Mouse (Mus musculus): ENCODE data around the gene Nnmt.

Gene Nnmt

DNA sequence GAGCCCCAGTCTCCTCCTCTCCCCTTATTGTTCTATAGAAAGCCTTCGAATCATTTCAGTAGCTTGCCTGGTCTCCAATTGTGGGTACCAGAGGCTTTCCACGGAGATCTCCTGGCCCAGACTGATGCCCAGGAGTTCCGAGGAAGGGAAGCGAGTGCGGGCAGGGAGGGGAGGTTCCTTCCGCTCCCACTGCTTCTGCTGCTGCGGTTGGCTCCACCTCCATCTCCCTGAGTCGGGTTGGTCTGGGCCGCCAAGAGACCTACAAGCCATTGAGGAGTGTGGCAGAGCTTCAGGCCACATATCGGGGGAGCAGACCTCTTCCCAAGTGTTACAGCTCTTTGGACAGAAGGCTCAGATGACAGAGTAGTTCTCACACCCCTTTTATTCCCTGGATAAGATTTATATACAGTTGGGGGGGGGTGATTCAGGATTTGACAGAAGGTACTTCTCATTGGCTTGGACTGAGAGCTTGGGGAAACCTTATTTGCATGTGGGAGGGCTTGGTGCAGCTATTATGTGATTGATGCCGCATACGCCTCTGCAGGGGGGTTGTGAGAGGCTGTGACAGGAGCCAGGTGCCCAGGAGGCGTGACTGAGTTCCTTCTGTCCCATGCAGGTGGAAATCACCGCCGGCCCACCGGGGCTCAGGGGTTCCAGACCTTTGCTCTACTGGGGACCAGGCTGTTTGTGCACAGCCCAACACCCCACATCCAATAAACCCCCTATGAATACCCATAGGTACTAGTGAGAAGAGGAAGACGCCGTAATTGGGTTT, 30.8 kb upstream of the Nnmt start:
- no peak for DNase-seq (ENCODE audit: low spot score in 2 of 2)

GRCm38 (mm10) chr9:48633147-48633546, 28.2 kb upstream of the Nnmt start:
- no peak for DNase-seq (ENCODE audit: low spot score in 2 of 2)

DNA sequence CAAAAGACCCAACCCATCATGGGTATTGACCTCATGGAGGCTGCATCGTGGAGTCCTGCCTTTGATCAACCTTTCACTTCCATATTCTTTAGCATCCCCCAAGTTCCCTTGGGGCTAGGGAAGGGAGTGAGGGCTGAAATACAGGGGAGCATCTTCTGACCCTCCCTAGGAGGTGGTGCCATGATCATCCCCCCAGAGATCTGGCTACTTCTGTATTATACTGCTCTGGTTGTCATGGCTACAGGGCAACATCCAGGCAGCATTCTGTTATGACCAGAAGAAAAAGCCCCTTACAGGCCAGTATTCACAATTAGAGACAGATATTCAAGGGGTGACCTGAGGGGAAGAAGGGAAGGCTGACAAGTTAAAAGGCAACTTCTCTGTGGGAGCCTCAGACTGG, 14.3 kb upstream of the Nnmt start:
- DNase-seq (ENCODE audit: low spot score in 2 of 2), result no peak

DNA sequence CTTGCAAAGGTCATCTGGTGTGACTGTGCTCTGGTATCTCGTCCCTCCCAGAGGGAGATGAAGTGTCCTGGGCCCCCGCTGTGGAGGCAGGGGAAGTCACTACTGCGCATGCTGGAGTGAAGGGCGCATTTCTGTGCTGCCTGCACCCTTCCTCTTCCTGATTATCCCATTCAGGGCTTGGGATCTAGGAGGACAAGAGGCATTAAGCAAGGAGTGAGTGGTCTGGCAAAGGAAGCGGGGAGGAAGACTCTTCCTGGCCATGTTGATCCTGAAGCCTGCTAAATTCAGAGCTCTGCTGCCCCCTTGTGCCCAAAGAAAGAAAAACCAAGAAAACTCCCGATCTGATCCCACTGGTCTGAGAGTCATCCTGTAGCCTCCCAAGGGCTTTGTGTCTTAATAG, 13.6 kb upstream of the Nnmt start:
- DNase-seq (ENCODE audit: low spot score in 2 of 2), result peak; percentile 79 to 83

- no peak for DNase-seq (ENCODE audit: low spot score in 2 of 2)
Measured at GRCm38 (mm10) chr9:48618111-48618510, 13.2 kb upstream of the Nnmt start.

DNA sequence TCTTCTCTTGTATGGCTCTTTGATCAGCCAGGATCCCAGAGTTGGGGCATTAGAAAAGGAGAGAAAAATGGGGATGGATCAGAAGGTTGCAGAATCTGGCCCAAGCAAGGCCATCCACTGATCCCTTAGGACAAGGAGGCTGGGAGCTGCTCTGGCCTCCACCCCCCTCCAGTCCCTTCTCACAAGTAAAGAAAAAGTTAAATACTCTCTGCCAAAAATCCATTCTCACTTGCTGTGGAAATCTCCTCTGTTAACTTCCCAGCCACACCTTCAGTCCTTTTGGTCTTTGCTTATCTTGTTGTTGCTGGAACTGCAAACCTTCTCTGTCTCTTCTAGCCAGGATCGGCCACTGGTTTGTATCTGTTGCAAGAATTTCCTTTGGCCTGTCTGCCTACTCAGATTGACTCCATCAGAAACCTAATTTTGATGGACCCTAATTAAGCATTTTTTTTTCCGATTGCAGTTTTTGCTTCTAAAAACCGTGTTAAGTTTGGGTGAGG, 12.6 kb upstream of the Nnmt start:
- no peak for DNase-seq (ENCODE audit: low spot score in 2 of 2)

GRCm38 (mm10) chr9:48613221-48613620, 8.3 kb upstream of the Nnmt start:
- no peak for DNase-seq (ENCODE audit: low spot score in 2 of 2)

- DNase-seq (ENCODE audit: low spot score in 2 of 2), result no peak
Measured at GRCm38 (mm10) chr9:48612542-48612941, 7.6 kb upstream of the Nnmt start.

DNA sequence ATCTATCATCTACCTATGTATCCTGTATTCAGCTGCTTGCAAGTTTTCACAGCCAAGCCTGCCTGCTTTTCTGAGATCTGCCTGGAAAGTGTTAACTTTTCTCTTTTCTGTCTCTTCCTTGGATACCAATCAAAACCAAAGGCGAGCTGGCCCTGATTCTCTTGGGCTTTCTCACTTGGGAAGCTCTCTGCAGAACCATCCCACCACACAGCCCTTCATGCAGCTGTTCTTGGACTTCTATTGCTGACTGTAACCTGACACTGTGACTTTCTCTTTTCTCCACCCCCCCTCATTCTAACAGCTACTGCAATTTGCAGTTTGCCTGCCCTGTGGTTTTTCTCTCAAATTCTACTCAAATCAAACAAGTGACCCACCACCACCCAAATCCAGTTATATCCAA, 6.1 kb upstream of the Nnmt start:
- no peak for DNase-seq (ENCODE audit: low spot score in 2 of 2)

DNA sequence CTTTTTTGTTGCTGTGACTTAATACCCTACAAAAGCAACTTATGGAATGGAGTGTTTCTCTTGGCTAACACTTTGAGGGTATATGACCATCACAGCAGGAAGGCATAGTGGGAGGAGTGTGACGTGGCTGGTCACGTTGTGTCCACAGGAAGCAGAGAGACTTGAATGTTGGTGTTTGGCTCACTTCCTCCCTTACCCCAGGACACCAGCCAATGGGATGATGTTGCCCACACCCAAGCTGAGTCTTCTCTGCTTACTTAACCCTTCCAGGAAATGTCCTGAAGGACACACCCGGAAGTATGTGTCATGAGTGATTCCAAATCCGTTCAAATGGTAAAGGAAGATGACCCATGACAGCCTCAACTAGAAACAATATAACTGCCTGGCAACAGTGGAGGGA, 4.8 kb upstream of the Nnmt start:
- DNase-seq (ENCODE audit: low spot score in 2 of 2), result no peak

DNA sequence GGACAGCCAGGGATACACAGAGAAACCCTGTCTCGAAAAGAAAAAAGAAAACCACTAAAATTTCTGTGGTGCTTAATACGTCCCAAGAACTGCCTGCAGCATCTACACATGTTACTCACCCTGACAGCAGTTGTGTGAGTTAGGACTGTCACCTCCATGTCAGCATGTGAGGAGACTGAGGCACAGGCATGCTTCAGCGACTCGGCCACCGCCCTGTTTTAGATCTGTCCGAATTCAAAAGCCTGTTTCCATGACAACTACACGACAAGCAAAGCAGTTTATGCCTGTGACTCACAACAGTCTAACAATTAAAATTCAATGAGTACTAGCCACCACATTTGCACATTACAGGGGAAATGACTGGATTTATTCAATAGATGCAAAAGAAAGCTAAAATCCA, 2.5 kb upstream of the Nnmt start:
- DNase-seq (ENCODE audit: low spot score in 2 of 2), result no peak

DNA sequence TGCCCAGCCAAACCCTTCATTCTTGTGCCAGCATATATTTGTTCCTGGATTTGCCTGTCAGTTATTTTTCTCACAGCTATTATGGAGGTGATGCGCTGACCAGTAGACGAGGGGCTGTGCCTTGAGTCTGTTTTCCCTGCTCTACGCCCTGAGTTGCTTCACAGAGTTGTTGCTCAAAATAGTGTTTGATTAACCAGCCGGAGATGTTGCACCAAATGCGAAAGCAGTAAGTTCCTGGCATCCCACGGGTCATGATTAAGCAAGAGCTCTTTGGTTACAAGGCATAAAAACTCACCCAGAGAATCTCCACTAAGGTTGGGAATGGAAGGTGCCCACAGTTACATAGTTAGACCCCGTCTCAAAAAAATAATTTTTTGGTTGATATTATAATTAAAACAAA, 1.2 kb upstream of the Nnmt start:
- DNase-seq (ENCODE audit: low spot score in 2 of 2), result no peak

DNA sequence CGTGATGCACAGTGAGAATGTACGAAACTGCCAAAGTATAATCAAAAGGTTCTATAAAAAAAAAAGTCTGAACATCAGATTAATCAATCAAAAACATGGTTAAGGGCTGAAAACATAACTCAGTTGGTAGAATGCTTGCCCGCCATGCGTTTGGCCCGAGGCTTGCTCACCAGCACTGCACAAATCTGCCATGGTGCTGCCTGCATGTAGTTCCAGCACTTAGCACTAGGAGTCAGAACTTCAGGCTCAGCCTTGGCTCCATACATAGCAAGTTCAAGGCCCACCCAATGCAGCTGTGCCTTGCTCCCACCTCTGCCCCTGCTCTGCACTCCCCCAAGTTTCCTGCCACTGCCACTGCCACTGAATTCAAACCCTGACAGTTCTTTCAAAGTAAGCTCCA, 744 bp upstream of the Nnmt start:
- DNase-seq (ENCODE audit: low spot score in 2 of 2), result no peak

- no peak for DNase-seq (ENCODE audit: low spot score in 2 of 2)
Measured at GRCm38 (mm10) chr9:48604226-48604625, 727 bp downstream of the Nnmt start.

DNA sequence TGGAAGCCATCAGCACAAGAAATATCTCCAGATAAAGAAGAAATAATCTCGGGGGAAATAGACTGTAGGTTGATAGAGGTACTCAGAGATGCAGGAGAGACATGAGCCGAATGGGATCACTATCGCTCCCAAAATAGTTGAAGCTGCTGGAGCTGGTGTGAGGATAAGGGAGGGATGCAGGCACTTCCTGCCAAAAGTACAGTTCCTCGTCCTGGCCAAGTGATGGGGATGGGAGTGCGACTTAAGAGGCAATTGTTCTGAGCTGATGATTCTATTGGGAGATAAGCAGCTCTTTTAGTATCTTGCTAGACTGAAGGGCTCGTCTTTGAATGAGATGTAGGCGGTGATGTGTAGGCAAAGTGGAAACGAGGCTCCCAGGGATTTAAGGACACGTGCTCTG, 4.1 kb downstream of the Nnmt start:
- no peak for DNase-seq (ENCODE audit: low spot score in 2 of 2)

DNA sequence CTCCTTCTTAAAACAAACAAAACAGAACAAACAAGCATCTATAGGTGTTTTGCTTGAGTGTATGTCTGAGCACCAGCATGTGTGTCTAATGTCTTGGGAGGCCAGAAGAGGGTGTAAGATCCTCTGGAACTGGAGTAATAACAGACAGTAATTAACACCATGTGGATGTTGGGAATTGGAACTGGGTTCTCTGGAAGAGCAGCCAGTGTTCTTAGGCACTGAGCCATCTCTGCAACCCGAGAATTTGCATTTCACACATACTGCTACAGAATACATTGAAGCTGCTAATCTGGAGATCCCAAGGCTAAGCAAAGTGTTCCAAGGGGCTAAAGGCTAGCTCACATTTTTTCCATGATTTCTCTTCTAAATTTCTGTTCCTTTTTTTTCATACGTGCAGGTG, 4.9 kb downstream of the Nnmt start:
- no peak for DNase-seq (ENCODE audit: low spot score in 2 of 2)

DNA sequence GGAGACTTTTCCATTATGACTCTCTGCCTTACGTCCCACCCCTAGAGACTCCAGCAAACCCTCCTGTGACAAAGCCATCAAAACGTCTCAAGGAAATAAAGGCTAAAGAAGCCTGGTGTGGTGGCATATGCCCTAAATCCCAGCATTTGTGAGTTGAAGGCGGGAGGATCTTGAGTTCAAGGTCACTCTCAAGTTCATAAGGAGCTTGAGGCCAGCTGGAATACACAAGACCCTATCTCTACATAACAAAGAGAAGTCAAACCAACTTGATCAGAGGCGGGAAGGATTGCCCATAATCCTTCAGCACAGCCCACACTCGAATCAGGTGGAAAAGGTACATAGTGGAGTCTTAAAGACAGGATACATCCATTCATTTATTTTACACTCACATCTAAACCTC, 7.5 kb downstream of the Nnmt start:
- no peak for DNase-seq (ENCODE audit: low spot score in 2 of 2)

GRCm38 (mm10) chr9:48596924-48597323, 8.0 kb downstream of the Nnmt start:
- DNase-seq (ENCODE audit: low spot score in 2 of 2), result no peak

- no peak for DNase-seq (ENCODE audit: low spot score in 2 of 2)
Measured at GRCm38 (mm10) chr9:48593915-48594314, 11.0 kb downstream of the Nnmt start.

GRCm38 (mm10) chr9:48590606-48591005, 14.3 kb downstream of the Nnmt start:
- DNase-seq (ENCODE audit: low spot score in 2 of 2), result no peak

DNA sequence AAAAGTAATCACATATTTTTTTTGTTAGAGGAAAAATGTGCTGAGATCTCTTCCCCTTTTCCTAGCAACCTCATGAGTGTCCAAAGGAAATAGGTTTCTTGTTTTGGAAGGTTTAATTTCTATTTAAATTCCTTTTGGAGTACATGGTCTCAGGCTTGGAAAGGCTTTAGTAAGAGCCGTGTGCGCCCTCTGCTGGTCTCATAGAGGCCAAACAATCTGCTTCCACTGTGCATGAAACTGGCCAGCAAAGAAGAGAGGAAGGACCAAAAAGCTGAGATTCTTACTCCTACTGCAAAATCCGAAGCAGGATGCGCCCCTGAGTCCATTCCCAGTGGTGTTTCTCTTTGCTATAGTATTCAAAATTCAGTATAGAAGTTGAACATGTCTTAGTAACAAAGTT, 18.6 kb downstream of the Nnmt start:
- peak; percentile 69 to 80 for DNase-seq (ENCODE audit: low spot score in 2 of 2)

DNA sequence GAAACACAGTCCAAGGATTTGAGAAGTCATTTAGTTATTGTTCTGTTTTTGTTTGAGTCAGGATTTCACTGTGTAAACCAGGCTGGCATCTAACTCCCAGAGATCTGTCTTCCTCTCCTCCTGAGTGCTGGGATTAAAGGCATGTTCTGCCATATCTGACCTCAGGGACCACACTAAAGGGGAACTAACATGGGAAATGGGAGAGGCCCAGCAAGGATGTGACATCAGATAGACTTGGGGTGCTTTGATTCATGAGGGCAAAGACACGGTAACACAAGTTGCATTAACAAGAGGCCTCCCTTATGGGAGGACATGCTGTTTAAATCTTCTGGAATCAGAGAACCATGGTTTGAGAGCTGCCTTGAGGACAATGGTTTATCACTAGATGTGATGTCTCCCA, 24.1 kb downstream of the Nnmt start:
- DNase-seq (ENCODE audit: low spot score in 2 of 2), result no peak

DNA sequence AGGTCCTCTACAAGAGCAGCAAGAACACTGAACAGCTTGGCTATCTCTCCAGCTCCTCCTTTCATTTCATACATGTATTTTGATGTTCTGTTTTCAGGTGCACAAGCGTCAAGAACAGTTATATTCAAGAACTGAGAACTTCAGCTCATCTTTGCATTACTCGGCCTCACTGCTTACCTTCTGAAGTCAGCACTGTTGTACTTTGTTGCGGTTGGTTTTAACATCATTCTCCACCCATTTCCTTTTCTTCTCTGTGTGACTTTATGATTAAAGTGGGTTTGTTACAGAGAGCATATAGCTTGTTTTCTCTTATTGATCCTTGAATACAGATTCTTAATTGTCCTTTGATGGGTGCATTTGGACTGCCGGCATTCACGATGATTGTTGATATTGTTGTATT, 42.6 kb downstream of the Nnmt start:
- no peak for DNase-seq (ENCODE audit: low spot score in 2 of 2)

Data from right cerebral cortex, adult 2 months (tissue).